Mouse (Mus musculus): ENCODE measurements around the gene Fthl17e.
A peak's percentile ranks its signal among the peaks of the same experiment; 100 is the strongest.
"Not testable (repeated sequence)": the region's sequence is repeated elsewhere in the genome, so short reads cannot be mapped to it uniquely, and the experiment has no call there.

The Fthl17e gene

DNA sequence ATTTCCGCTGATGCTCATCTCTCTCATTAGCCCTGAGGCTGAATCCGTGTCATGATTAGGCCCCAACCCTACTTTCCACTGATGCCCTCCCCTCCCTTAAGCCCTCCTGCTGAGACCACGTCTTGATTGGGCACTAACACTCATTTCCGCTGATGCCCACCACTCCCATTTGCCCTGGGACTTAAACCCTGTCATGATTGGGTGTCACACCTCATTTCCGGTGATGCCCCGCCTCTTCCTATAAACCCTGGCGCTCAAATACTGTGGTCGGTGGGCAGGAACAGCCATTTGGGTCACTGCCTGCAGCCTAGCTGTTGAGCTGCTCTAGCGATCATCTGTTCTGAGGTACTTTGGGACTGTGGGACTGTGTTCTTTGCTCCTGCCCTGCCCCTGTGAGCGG is at the start of gene Fthl17e:
Gene Fthl17e, plus strand, starts transcription at position 301 of the 400 bp plus-strand sequence.
- not testable (repeated sequence) for DNase-seq (ENCODE audit: low spot score in 2 of 2)

DNA sequence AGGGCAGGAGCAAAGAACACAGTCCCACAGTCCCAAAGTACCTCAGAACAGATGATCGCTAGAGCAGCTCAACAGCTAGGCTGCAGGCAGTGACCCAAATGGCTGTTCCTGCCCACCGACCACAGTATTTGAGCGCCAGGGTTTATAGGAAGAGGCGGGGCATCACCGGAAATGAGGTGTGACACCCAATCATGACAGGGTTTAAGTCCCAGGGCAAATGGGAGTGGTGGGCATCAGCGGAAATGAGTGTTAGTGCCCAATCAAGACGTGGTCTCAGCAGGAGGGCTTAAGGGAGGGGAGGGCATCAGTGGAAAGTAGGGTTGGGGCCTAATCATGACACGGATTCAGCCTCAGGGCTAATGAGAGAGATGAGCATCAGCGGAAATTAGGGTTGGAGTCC is 46.6 kb upstream of the Fthl17e start, which contains the start of gene Fthl17d:
Gene Fthl17d, minus strand, starts transcription at position 101 of the 400 bp plus-strand sequence.
- DNase-seq (ENCODE audit: low spot score in 2 of 2) = not testable (repeated sequence)

DNA sequence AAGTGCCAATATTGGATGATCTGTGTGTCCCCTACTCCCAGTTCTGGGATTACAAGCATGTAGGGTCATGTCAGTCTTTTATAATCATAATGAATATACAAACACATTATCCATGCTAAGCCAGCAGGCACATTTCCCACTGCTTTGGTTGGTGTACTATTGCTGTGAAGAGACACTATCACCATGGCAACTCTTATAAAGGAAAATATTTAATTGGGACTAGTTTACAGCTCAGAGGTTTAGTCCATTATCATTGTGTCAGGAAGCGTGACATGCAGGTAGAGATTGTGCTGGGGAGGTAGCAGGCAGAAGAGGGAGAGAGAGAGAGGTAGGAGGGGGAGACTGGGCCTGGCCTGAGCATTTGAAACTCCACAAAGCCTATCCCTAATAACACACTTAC is 17.2 kb upstream of the Fthl17e start:
- DNase-seq (ENCODE audit: low spot score in 2 of 2) = no peak

DNA sequence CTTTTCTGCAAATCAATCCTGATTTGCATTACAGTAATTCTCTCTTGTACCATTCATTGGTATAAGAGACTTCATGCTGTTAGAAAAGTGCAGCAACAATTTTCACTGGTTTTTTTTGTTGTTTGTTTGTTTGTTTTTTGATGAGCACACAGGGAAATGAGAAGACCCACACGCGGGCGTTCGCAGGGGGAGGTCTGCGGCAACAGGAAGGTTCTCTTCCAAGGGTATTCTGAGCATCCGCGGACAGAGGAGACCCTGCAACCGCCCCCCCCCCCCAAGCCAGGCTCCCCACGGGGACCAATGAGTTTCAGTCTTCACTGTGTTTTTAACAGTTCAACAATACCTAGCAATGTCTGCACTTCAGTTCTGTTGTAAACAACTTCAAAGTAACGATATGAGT is 13.8 kb upstream of the Fthl17e start:
- no peak for DNase-seq (ENCODE audit: low spot score in 2 of 2)

DNA sequence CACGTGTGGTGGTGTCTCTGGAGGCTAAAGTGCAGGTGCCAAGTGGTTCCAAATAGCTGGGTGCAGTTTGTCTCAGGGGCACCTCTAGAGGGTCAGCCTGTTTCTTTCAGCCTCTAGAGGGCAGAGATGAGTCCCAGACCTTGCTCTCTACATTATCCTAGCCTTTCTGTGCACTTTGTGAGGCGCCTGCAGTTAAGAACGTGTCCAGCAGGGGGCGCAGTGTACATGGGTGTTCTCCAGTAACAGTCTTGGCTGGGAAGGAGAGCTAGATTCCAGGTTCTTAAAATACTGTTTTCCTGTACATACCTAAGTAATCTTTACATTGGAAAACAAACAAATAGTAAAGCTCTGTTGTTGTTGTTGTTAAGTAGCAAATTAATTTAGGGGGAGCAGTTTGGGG is 8.3 kb downstream of the Fthl17e start:
- DNase-seq (ENCODE audit: low spot score in 2 of 2) = not testable (repeated sequence)

DNA sequence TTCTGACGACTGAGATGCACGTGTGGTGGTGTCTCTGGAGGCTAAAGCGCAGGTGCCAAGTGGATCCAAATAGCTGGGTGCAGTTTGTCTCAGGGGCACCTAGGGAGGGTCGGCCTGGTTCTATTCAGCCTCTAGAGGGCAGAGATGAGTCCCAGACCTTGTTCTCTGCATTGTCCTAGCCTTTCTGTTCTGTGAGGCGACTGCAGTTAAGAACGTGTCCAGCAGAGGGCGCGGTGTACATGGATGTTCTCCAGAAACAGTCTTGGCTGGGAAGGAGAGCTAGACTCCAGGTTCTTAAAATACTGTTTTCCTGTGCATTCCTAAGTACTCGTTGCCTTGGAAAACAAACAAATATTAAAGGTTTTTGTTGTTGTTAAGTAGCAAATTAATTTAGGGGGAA is 27.7 kb downstream of the Fthl17e start:
- peak in 1 of 2 experiments; percentile 80 for DNase-seq (ENCODE audit: low spot score in 2 of 2)

DNA sequence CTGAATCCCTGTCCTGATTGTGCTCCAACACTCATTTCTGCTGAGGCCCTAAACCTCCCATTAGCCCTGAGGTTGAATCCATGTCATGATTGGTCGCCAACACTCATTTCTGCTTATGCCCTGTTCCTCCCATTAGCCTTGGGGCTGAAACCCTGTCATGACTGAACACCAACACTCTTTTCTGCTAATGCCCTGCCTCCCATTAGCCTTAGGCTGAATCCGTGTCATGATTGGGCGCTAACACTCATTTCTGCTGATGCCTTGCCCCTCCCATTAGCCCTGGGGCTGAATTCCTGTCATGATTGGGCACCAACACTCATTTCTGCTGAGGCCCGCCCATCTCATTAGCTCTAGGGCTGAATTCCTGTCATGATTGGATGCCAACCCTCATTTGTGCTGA is 28.8 kb downstream of the Fthl17e start:
- no peak for DNase-seq (ENCODE audit: low spot score in 2 of 2)

DNA sequence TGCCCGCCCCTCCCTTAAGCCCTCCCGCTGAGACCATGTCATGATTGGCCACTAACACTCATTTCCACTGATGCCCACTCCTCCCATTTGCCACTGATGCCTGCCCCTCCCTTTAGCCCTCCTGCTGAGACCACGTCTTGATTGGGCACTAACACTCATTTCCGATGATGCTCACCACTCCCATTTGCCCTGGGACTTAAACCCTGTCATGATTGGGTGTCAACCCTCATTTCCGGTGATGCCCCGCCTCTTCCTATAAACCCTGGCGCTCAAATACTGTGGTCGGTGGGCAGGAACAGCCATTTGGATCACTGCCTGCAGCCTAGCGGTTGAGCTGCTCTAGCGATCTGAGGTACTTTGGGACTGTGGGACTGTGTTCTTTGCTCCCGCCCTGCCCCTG is 29.4 kb downstream of the Fthl17e start, which contains the start of gene Fthl17f:
Gene Fthl17f, plus strand, starts transcription at position 301 of the 400 bp plus-strand sequence.
- not testable (repeated sequence) for DNase-seq (ENCODE audit: low spot score in 2 of 2)

DNA sequence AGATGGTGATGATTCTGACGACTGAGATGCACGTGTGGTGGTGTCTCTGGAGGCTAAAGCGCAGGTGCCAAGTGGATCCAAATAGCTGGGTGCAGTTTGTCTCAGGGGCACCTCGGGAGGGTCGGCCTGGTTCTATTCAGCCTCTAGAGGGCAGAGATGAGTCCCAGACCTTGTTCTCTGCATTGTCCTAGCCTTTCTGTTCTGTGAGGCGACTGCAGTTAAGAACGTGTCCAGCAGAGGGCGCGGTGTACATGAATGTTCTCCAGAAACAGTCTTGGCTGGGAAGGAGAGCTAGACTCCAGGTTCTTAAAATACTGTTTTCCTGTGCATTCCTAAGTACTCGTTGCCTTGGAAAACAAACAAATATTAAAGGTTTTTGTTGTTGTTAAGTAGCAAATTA is 44.4 kb downstream of the Fthl17e start:
- peak; percentile 46 to 54 for DNase-seq (ENCODE audit: low spot score in 2 of 2)
